Mouse (Mus musculus): Measurements from ENCODE around the gene Lrrc4. TPM values are rescaled to one million over a fixed set of nuclear protein-coding genes. Genes with fewer than 3 reads are reported as not detected.

Lrrc4 gene
- polyA plus RNA-seq, 2 experiments, result 0.61 to 0.99 TPM

- Histone ChIP-seq H3K27ac (replicated peaks; ENCODE audit: low read depth, low read length) (no peak overlapping the region), H3K4me3 (replicated peaks; ENCODE audit: low read length) (no peak overlapping the region), H3K27me3 (ENCODE audit: control insufficient read depth, insufficient read depth, low read length) (no peaks in the 10 kb centered on the region), H3K4me1 (ENCODE audit: control insufficient read depth, insufficient read depth, low read length) (0 out of 2 replicates have a peak, but pooled peaks cover 2% of the 10 kb centered on the region), H3K36me3 (ENCODE audit: control insufficient read depth, insufficient read depth, low read length) (no peaks in the 10 kb centered on the region), H3K4me2 (replicated peaks; ENCODE audit: low read depth, low read length, severe bottlenecking) (no peak overlapping the region), H3K9ac (ENCODE audit: low read depth, low read length, severe bottlenecking) (no peak overlapping the region), H3K9me3 (ENCODE audit: control insufficient read depth, low read length) (no peaks in the 10 kb centered on the region)
- no peak for TF ChIP-seq POLR2A (IDR thresholded peaks at IDR 0.05; ENCODE audit: borderline replicate concordance, extremely low read depth, insufficient read depth, insufficient read length)
- ATAC-seq (ENCODE audit: low FRiP score, low read depth) (no peak), DNase-seq (ENCODE audit: low spot score) (no peak)
- 92% methylated on average over 3 of the region's 3 CpGs for WGBS
Measured at GRCm38 (mm10) chr6:28766622-28767021, 64.9 kb downstream of the Lrrc4 start.

- H3K9ac ChIP-seq (ENCODE audit: low read depth, low read length, severe bottlenecking), result no peak overlapping the region
- H3K4me1 ChIP-seq (ENCODE audit: control insufficient read depth, insufficient read depth, low read length), result 0 out of 2 replicates have a peak, but pooled peaks cover 3% of the 10 kb centered on the region
- WGBS, result 34% methylated on average over 5 of the region's 5 CpGs
- ATAC-seq (ENCODE audit: low FRiP score, low read depth) (no peak), DNase-seq (ENCODE audit: low spot score) (no peak)
- no peak overlapping the region for H3K4me3 ChIP-seq (replicated peaks; ENCODE audit: low read length)
- no peaks in the 10 kb centered on the region for H3K27me3 ChIP-seq (ENCODE audit: control insufficient read depth, insufficient read depth, low read length)
- no peak for TF ChIP-seq POLR2A (IDR thresholded peaks at IDR 0.05; ENCODE audit: borderline replicate concordance, extremely low read depth, insufficient read depth, insufficient read length)
- no peaks in the 10 kb centered on the region for H3K9me3 ChIP-seq (ENCODE audit: control insufficient read depth, low read length)
- no peak overlapping the region for H3K4me2 ChIP-seq (replicated peaks; ENCODE audit: low read depth, low read length, severe bottlenecking)
- no peak overlapping the region for H3K27ac ChIP-seq (replicated peaks; ENCODE audit: low read depth, low read length)
- no peaks in the 10 kb centered on the region for H3K36me3 ChIP-seq (ENCODE audit: control insufficient read depth, insufficient read depth, low read length)
Measured at GRCm38 (mm10) chr6:28762132-28762775, 69.3 kb downstream of the Lrrc4 start.

- H3K4me3 ChIP-seq (replicated peaks; ENCODE audit: low read length), result no peak overlapping the region
- no peaks in the 10 kb centered on the region for H3K36me3 ChIP-seq (ENCODE audit: control insufficient read depth, insufficient read depth, low read length)
- TF ChIP-seq POLR2A (IDR thresholded peaks at IDR 0.05; ENCODE audit: borderline replicate concordance, extremely low read depth, insufficient read depth, insufficient read length), result no peak
- H3K27me3 ChIP-seq (ENCODE audit: control insufficient read depth, insufficient read depth, low read length), result no peaks in the 10 kb centered on the region
- H3K9ac ChIP-seq (ENCODE audit: low read depth, low read length, severe bottlenecking), result no peak overlapping the region
- DNase-seq (ENCODE audit: low spot score) (no peak), ATAC-seq (ENCODE audit: low FRiP score, low read depth) (no peak)
- 40% methylated on average over 3 of the region's 3 CpGs for WGBS
- H3K27ac ChIP-seq (replicated peaks; ENCODE audit: low read depth, low read length), result no peak overlapping the region
- 0 out of 2 replicates have a peak, but pooled peaks cover 5% of the 10 kb centered on the region for H3K4me1 ChIP-seq (ENCODE audit: control insufficient read depth, insufficient read depth, low read length)
- H3K9me3 ChIP-seq (ENCODE audit: control insufficient read depth, low read length), result no peaks in the 10 kb centered on the region
- H3K4me2 ChIP-seq (replicated peaks; ENCODE audit: low read depth, low read length, severe bottlenecking), result no peak overlapping the region
Measured at GRCm38 (mm10) chr6:28761728-28762127, 69.8 kb downstream of the Lrrc4 start.

- ATAC-seq (ENCODE audit: low FRiP score, low read depth), result no peak
- 66% methylated on average over 4 of the region's 4 CpGs for WGBS
Measured at GRCm38 (mm10) chr6:28758293-28758692, 73.3 kb downstream of the Lrrc4 start.

GRCm38 (mm10) chr6:28756306-28757018 is 75.1 kb downstream of the Lrrc4 start:
- peak; percentile 53; the same call in 1 of the 2 replicates for ATAC-seq (ENCODE audit: low FRiP score, low read depth)

More at GRCm38 (mm10) chr6:28758293-28758692, 73.3 kb downstream of the Lrrc4 start:
- Histone ChIP-seq H3K9me3 (ENCODE audit: control insufficient read depth, low read length) (no peaks in the 10 kb centered on the region), H3K27me3 (ENCODE audit: control insufficient read depth, insufficient read depth, low read length) (no peaks in the 10 kb centered on the region), H3K4me2 (replicated peaks; ENCODE audit: low read depth, low read length, severe bottlenecking) (no peak overlapping the region), H3K27ac (replicated peaks; ENCODE audit: low read depth, low read length) (no peak overlapping the region), H3K4me3 (replicated peaks; ENCODE audit: low read length) (no peak overlapping the region), H3K36me3 (ENCODE audit: control insufficient read depth, insufficient read depth, low read length) (no peaks in the 10 kb centered on the region), H3K9ac (ENCODE audit: low read depth, low read length, severe bottlenecking) (no peak overlapping the region), H3K4me1 (ENCODE audit: control insufficient read depth, insufficient read depth, low read length) (peaks cover 14% of the 10 kb centered on the region; the same call in 1 of the 2 replicates)
- no peak for TF ChIP-seq POLR2A (IDR thresholded peaks at IDR 0.05; ENCODE audit: borderline replicate concordance, extremely low read depth, insufficient read depth, insufficient read length)
- no peak for DNase-seq (ENCODE audit: low spot score)

More at GRCm38 (mm10) chr6:28756306-28757018, 75.1 kb downstream of the Lrrc4 start:
- Histone ChIP-seq H3K36me3 (ENCODE audit: control insufficient read depth, insufficient read depth, low read length) (no peaks in the 10 kb centered on the region), H3K27me3 (ENCODE audit: control insufficient read depth, insufficient read depth, low read length) (no peaks in the 10 kb centered on the region), H3K9ac (ENCODE audit: low read depth, low read length, severe bottlenecking) (no peak overlapping the region), H3K27ac (replicated peaks; ENCODE audit: low read depth, low read length) (no peak overlapping the region), H3K9me3 (ENCODE audit: control insufficient read depth, low read length) (no peaks in the 10 kb centered on the region), H3K4me1 (ENCODE audit: control insufficient read depth, insufficient read depth, low read length) (peaks cover 11% of the 10 kb centered on the region; the same call in 1 of the 2 replicates), H3K4me2 (replicated peaks; ENCODE audit: low read depth, low read length, severe bottlenecking) (no peak overlapping the region), H3K4me3 (replicated peaks; ENCODE audit: low read length) (no peak overlapping the region)
- no peak for TF ChIP-seq POLR2A (IDR thresholded peaks at IDR 0.05; ENCODE audit: borderline replicate concordance, extremely low read depth, insufficient read depth, insufficient read length)
- 65% methylated on average over 10 of the region's 10 CpGs for WGBS
- peak; percentile 69 for DNase-seq (ENCODE audit: low spot score)

All from limb, embryonic 14.5 days (tissue).